Mouse (Mus musculus) retina, embryonic 14.5 days (tissue): ENCODE results near the gene C330021F23Rik.
"Not testable (repeated sequence)": the region's sequence is repeated elsewhere in the genome, so short reads cannot be mapped to it uniquely, and the experiment has no call there.

ENCODE experiments used
- DNase-seq: peaks from one replicate; pipeline ENCODE4 v3.0.0-alpha.2; 2015; ENCODE audit warnings: low spot score

C330021F23Rik gene

GRCm38 (mm10) chr8:3567641-3568371 lies at the start of gene C330021F23Rik:
Gene C330021F23Rik (plus strand): TSS chr8:3567990.
- DNase-seq = peak; percentile 78

- no peak for DNase-seq
Observed at GRCm38 (mm10) chr8:3522007-3522697, 45.6 kb upstream of the C330021F23Rik start.

GRCm38 (mm10) chr8:3530816-3531215 lies 37.0 kb upstream of the C330021F23Rik start:
- DNase-seq = no peak

- DNase-seq = no peak
Observed at GRCm38 (mm10) chr8:3531936-3532335, 35.9 kb upstream of the C330021F23Rik start.

- no peak for DNase-seq
Observed at GRCm38 (mm10) chr8:3536053-3536841, 31.5 kb upstream of the C330021F23Rik start.

GRCm38 (mm10) chr8:3536940-3537339 lies 30.9 kb upstream of the C330021F23Rik start:
- no peak for DNase-seq

GRCm38 (mm10) chr8:3537666-3538065 lies 30.1 kb upstream of the C330021F23Rik start:
- DNase-seq = no peak

GRCm38 (mm10) chr8:3539146-3539545 lies 28.6 kb upstream of the C330021F23Rik start:
- DNase-seq = no peak

- no peak for DNase-seq
Observed at GRCm38 (mm10) chr8:3540076-3540475, 27.7 kb upstream of the C330021F23Rik start.

GRCm38 (mm10) chr8:3546511-3546910 lies 21.3 kb upstream of the C330021F23Rik start:
- no peak for DNase-seq

GRCm38 (mm10) chr8:3552240-3552639 lies 15.6 kb upstream of the C330021F23Rik start:
- DNase-seq = no peak

- no peak for DNase-seq
Observed at GRCm38 (mm10) chr8:3556114-3556513, 11.7 kb upstream of the C330021F23Rik start.

GRCm38 (mm10) chr8:3568378-3568777 lies 588 bp downstream of the C330021F23Rik start:
- no peak for DNase-seq

GRCm38 (mm10) chr8:3569784-3570183 lies 2.0 kb downstream of the C330021F23Rik start:
- no peak for DNase-seq

- no peak for DNase-seq
Observed at GRCm38 (mm10) chr8:3574546-3574945, 6.8 kb downstream of the C330021F23Rik start.

GRCm38 (mm10) chr8:3576211-3576960 lies 8.6 kb downstream of the C330021F23Rik start:
- DNase-seq = no peak

- no peak for DNase-seq
Observed at GRCm38 (mm10) chr8:3579390-3580364, 11.9 kb downstream of the C330021F23Rik start.

GRCm38 (mm10) chr8:3581961-3582360 lies 14.2 kb downstream of the C330021F23Rik start:
- DNase-seq = not testable (repeated sequence)

GRCm38 (mm10) chr8:3586452-3586851 lies 18.7 kb downstream of the C330021F23Rik start:
- DNase-seq = no peak

- DNase-seq = no peak
Observed at GRCm38 (mm10) chr8:3586993-3587390, 19.2 kb downstream of the C330021F23Rik start, which contains the start of gene Camsap3. Gene Camsap3 (plus strand): TSS chr8:3587293.
